Mouse (Mus musculus) bone marrow macrophage, adult 2 months (primary cell): ENCODE data around the gene Cdkl1. TPM values are rescaled to one million over a fixed set of nuclear protein-coding genes. Genes with fewer than 3 reads are reported as not detected.

ENCODE experiments used
- H3K27ac ChIP-seq: 2 replicates; pipeline ENCODE4 v1.5.1; 2012; ENCODE audit warnings: low read depth, low read length; ENCODE audit not compliant: insufficient read depth
- H3K4me1 ChIP-seq: 2 replicates; pipeline ENCODE4 v1.6.1; 2012; ENCODE audit warnings: low read length; ENCODE audit not compliant: control insufficient read depth, insufficient read depth
- H3K4me3 ChIP-seq: 2 replicates; pipeline ENCODE4 v1.5.1; 2012; ENCODE audit warnings: mild to moderate bottlenecking, low read length, moderate library complexity; ENCODE audit not compliant: insufficient read depth
- CTCF ChIP-seq: IDR thresholded peaks from 2 replicates; pipeline ENCODE4 v1.5.1; 2012; ENCODE audit warnings: low read depth, mild to moderate bottlenecking, low read length, moderate library complexity
- POLR2A ChIP-seq: IDR thresholded peaks from 2 replicates; pipeline ENCODE4 v1.6.1; 2012; ENCODE audit warnings: mild to moderate bottlenecking, low read depth, low read length, borderline replicate concordance
- polyA plus RNA-seq: library from polyadenylated mRNA; stranded (reverse); fragments of >200 nt; gene quantifications from 2 replicates; pipeline ENCODE4 v1.2.4, GENCODE M21; 2012; ENCODE audit not compliant: missing spikeins, insufficient read depth, insufficient read length

The Cdkl1 gene
- not detected in 2 replicates for polyA plus RNA-seq

DNA sequence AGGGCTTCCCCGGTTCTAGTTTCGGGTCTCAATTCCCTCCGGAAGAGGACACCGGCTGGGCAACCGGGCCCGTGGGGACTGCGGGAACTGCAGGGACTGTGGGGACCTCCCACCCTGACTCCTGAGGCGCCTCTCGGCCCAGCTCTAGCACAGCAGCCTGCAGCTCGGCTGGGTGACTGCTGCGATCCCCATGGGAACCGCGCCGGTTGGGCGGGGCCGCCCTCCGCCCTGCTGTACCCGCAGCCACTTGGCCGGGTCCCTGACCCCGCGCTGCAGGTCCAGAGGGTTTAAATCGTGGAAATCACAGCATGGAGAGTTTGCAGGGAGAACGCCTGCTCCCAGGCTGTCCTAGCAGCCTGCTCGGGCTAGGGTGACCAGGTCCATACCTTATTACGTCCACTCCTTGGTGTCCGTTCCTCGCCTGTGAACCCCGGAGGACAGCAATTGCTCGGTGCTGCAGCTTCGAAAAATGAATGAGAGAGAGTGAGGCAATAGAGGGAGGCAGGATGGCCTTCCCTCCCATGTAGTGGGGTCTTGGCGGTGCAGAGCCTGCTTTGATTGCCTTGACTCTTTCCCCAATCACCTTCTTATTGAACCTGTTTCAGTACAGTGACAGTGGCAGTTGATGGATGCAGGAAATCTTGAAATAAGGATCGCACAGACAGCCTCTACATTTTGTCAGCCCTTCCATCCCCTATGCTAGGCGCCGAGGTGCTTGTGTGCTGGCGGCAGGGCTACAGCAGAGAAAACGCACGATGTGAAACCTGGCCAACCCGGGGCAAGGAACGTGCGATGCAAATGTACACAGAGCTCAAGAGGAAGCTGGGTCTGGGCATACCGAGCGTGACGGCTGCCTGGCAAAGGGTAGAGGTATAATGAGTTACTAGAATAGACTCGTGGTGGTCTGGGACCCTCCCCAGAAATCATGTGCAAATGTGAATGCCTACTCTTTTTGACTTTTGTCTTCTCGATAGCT, at the start of gene Cdkl1:
Cdkl1 (minus strand) TSS at position 738 of the 976 bp plus-strand sequence.
- Histone ChIP-seq H3K27ac (no peak within 1 kb of the TSS), H3K4me1 (no peaks in the 10 kb centered on the region), H3K4me3 (peak within 1 kb of the TSS; percentile 67)
- no peak for TF ChIP-seq POLR2A
- TF ChIP-seq CTCF, result no peak

DNA sequence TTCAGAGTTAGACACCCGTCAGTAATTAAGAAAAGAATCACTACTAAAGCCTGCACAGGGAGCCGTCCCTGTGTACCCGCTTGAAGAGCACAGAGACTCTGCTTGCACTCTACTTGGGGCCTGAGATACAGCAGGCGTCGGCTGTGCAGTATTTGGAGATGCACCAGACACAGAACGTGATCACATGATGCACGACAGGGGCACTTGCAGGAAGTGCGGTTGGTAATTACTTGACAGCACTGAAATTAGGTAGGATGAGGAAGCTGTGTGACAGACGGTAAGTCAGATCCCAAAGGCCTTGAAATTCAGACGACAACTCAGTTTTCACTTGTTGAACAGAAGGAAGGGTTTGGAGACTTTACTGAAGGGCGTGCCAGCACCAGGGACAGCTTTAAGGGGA, 47.3 kb upstream of the Cdkl1 start:
- Histone ChIP-seq H3K27ac (no peak overlapping the region), H3K4me3 (no peak overlapping the region), H3K4me1 (peaks cover 7% of the 10 kb centered on the region)
- TF ChIP-seq POLR2A (no peak), CTCF (no peak)

DNA sequence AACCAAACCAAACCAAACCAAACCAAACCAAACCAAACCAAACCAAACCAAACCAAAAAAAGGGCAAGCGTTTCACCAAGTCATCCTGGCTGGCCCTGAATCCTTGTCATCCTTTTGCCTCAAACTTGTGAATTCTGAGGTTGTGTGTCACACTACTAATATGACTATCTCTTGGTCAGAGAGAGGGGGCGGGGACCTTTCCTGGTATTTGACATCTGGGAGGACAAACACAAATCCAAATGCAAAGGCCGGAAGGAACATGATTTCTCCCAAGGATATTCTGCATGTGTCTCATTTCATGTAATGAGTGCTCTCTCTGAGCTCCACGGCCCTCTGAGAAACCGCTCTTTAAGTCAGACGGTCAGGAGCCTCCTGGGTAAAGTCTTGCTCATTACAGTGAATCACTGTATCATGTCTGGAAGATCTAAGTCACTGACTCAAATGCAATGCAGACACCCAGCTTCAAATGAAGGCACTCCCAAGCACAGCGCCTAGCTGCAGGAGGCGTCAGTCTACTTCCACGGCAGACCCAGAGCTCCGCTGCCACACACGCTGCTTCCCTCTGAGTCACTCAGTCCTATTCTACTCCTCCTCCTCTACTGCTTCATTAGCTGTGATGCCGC, 43.0 kb upstream of the Cdkl1 start:
- peaks cover 7% of the 10 kb centered on the region for H3K4me1 ChIP-seq
- no peak overlapping the region for H3K27ac ChIP-seq
- TF ChIP-seq CTCF, result no peak
- no peak for TF ChIP-seq POLR2A
- no peak overlapping the region for H3K4me3 ChIP-seq

DNA sequence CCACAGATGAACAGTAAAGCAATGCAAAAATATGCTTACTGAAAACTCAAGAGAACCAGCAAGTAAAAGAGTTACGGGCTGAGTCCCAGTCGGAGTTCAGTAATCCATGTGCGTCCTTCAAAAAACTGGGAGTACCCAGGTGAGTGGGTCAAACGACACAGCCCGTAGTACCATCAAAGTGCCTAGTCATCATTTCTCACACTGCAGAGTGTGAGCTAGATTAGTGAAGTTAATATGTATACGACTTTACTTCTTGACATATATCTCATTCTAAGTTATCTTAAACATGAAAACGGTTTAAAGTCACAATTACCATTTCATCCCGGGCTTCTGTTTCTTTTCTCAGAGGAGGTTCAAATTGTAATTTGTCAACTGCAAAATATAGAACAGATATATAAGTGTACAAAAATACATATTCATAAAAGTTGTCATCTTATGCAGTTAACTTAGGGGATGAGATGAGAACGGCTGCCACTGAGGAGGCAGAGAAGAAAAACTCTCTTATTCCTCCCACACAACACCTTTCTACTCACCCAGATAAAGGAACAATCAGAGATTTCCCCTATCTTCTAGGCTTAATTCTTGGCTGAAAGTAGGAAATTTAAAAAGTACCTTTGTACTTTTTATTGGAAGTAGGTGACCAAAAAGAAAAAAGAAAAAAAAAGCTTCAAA, 40.3 kb upstream of the Cdkl1 start:
- H3K27ac ChIP-seq, result no peak overlapping the region
- TF ChIP-seq POLR2A (no peak), CTCF (no peak)
- no peak overlapping the region for H3K4me3 ChIP-seq
- no peaks in the 10 kb centered on the region for H3K4me1 ChIP-seq

DNA sequence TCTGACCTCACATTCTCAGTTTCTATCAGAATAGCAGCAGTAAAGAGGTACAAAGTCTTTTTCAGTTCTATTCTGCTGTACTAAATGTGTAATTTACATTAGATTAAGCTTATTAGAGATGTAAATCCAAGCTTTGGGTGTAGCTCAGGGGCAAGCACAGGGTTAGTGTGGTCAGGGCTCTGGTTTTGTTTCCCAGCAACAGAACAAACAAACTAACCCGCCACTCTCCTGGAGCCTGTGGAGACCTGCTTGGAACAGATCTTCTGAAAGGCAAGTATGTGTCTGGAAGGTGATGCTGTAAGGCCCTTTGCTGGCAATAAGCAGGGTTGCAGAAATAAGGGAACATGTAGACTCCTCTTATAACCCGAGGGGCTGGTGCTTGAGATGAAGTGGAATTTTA, 37.1 kb upstream of the Cdkl1 start:
- no peak for TF ChIP-seq CTCF
- TF ChIP-seq POLR2A, result no peak
- Histone ChIP-seq H3K4me1 (no peaks in the 10 kb centered on the region), H3K27ac (no peak overlapping the region), H3K4me3 (no peak overlapping the region)

GRCm38 (mm10) chr12:69824881-69825597, 34.0 kb upstream of the Cdkl1 start:
- H3K27ac ChIP-seq, result no peak overlapping the region
- no peak for TF ChIP-seq POLR2A
- TF ChIP-seq CTCF, result no peak

GRCm38 (mm10) chr12:69814272-69814671, 23.2 kb upstream of the Cdkl1 start:
- Histone ChIP-seq H3K4me1 (0 out of 2 replicates have a peak, but pooled peaks cover 2% of the 10 kb centered on the region), H3K4me3 (no peak overlapping the region), H3K27ac (no peak overlapping the region)
- no peak for TF ChIP-seq POLR2A
- no peak for TF ChIP-seq CTCF

More at GRCm38 (mm10) chr12:69824881-69825597, 34.0 kb upstream of the Cdkl1 start:
- no peaks in the 10 kb centered on the region for H3K4me1 ChIP-seq
- H3K4me3 ChIP-seq, result no peak overlapping the region

GRCm38 (mm10) chr12:69813596-69813995, 22.5 kb upstream of the Cdkl1 start:
- 0 out of 2 replicates have a peak, but pooled peaks cover 2% of the 10 kb centered on the region for H3K4me1 ChIP-seq
- TF ChIP-seq CTCF, result no peak
- TF ChIP-seq POLR2A, result no peak
- no peak overlapping the region for H3K4me3 ChIP-seq
- no peak overlapping the region for H3K27ac ChIP-seq

- Histone ChIP-seq H3K27ac (no peak overlapping the region), H3K4me3 (no peak overlapping the region), H3K4me1 (0 out of 2 replicates have a peak, but pooled peaks cover 2% of the 10 kb centered on the region)
- TF ChIP-seq POLR2A (no peak), CTCF (no peak)
These were observed 21.9 kb upstream of the Cdkl1 start for GRCm38 (mm10) chr12:69812986-69813385.
